Mouse (Mus musculus): ENCODE data around the gene Mamstr. TPM values are rescaled to one million over a fixed set of nuclear protein-coding genes. Genes with fewer than 3 reads are reported as not detected.

Mamstr gene
- polyA plus RNA-seq, 1 experiment = not detected

DNA sequence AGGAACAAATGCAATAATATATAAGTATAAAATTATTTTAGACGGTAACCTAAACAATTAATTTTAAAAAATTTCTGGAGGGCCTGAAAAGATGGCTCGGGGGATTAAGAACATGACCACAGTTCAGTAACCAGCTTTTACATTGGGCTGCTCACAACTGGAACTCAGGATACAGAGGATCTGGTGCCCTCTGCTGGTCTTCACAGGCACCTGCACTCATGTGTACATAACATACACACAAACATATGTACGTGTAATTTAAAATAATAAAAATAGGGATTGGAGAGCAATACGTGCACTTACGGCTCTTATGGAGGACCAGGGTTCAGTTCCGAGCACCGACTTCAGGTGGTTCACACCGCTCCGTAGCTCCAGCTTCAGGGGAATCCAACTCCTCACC, 29.1 kb downstream of the Mamstr start:
- Histone ChIP-seq H3K4me3 (replicated peaks) (no peak overlapping the region), H3K9me3 (peaks cover 4% of the 10 kb centered on the region), H3K4me1 (peaks cover 6% of the 10 kb centered on the region), H3K36me3 (replicated peaks; ENCODE audit: low read length) (no peaks in the 10 kb centered on the region), H3K27me3 (replicated peaks) (peaks cover 50% of the 10 kb centered on the region)
- TF ChIP-seq FLI1 (IDR thresholded peaks at IDR 0.05; ENCODE audit: low read length) (no peak), GATA1 (IDR thresholded peaks at IDR 0.05; ENCODE audit: borderline replicate concordance, low read length) (no peak)

DNA sequence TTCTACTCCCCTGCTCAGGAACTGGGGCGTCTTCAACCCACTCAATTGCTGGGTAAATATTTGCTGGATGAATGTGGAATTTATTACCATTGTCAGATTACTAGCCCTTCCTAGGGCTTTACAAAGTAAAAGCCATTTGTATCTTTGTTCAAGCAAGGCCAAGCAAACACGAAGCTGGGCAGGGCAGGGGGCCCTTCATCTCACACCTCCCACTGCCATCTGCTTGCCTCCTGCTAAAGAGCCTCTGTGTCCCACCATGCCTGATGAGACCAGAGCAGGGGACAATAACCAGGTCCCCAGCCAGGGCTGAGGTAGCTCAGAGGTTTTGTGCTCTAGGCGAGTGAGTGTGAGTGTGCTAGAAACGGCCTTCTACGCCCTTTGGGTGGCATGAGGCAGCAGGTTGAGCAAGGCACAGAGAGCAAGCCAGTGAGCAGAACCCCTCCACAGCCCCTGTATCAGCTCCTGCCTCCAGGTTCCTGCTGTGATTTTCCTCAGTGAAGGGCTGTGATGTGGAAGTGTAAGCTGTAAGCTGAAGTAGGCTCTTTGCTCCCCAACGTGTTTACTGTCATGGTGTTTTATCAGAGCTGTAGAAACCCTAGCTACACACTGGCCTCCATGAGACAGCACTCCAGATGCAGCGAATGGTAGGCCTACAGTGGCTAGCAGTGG, 38.0 kb downstream of the Mamstr start:
- Histone ChIP-seq H3K9me3 (no peaks in the 10 kb centered on the region), H3K27me3 (replicated peaks) (peaks cover 50% of the 10 kb centered on the region), H3K4me3 (replicated peaks) (peak overlapping the region; percentile 66), H3K36me3 (replicated peaks; ENCODE audit: low read length) (no peaks in the 10 kb centered on the region), H3K4me1 (peaks cover 61% of the 10 kb centered on the region)
- TF ChIP-seq FLI1 (IDR thresholded peaks at IDR 0.05; ENCODE audit: low read length) (no peak), GATA1 (IDR thresholded peaks at IDR 0.05; ENCODE audit: borderline replicate concordance, low read length) (no peak)

DNA sequence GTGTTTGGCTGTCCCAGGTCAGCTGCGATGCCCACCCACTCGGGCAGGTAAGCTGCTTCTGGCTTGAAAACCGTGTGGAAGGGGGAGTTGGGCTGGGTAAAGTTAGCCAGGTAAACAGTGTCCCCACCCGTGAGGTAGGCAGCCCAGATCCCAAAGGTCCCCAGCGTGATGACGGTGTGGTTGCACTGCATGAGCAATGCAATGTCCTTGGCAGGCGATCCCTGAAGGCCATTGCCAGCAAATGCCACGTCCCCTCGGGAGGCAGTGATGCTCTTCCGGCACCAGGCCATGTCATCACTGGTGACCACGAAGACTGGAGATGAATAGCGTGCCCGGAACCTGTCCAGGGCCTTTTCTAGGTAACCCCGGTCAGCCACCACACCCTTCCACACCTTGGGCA, 38.7 kb downstream of the Mamstr start:
- H3K36me3 ChIP-seq (replicated peaks; ENCODE audit: low read length) = no peaks in the 10 kb centered on the region
- peaks cover 69% of the 10 kb centered on the region for H3K4me1 ChIP-seq
- no peaks in the 10 kb centered on the region for H3K9me3 ChIP-seq
- H3K4me3 ChIP-seq (replicated peaks) = peak overlapping the region; percentile 66
- TF ChIP-seq FLI1 (IDR thresholded peaks at IDR 0.05; ENCODE audit: low read length) (no peak), GATA1 (IDR thresholded peaks at IDR 0.05; ENCODE audit: borderline replicate concordance, low read length) (no peak)
- peaks cover 44% of the 10 kb centered on the region for H3K27me3 ChIP-seq (replicated peaks)

DNA sequence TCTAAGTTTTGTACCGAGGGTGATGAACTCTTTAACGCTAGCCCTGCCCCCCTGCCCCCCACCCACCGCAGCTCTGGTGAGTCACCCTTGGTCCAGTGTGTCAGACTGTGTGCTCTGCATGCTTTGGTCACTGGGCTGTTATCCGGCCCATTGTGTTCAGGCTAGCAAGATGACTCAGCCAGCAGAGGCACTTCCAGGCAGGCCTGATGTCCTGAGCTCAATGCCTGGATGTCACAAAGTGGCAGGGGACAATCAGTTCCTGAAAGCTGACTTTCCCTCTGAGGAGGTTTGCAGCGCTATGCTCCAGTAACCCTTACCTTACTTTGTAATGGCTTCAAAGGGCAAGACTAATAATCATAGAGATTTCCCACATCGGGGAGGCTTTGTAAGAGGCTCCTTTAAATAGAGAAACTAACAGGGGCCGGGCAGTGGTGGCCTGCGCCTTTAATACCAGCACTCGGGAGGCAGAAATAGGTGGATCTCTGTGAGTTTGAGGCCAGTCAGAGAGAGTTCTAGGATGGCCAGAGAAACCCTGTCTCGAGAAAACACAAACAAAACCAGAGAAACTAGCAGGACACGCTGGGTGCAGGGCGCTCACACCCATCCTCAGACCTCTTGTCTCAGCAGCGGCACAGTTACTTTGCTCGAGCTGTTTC, 40.3 kb downstream of the Mamstr start:
- Histone ChIP-seq H3K36me3 (replicated peaks; ENCODE audit: low read length) (no peaks in the 10 kb centered on the region), H3K4me3 (replicated peaks) (peak overlapping the region; percentile 33), H3K27me3 (replicated peaks) (peaks cover 44% of the 10 kb centered on the region), H3K4me1 (peaks cover 75% of the 10 kb centered on the region), H3K9me3 (no peaks in the 10 kb centered on the region)
- TF ChIP-seq FLI1 (IDR thresholded peaks at IDR 0.05; ENCODE audit: low read length) = no peak
- no peak for TF ChIP-seq GATA1 (IDR thresholded peaks at IDR 0.05; ENCODE audit: borderline replicate concordance, low read length)

DNA sequence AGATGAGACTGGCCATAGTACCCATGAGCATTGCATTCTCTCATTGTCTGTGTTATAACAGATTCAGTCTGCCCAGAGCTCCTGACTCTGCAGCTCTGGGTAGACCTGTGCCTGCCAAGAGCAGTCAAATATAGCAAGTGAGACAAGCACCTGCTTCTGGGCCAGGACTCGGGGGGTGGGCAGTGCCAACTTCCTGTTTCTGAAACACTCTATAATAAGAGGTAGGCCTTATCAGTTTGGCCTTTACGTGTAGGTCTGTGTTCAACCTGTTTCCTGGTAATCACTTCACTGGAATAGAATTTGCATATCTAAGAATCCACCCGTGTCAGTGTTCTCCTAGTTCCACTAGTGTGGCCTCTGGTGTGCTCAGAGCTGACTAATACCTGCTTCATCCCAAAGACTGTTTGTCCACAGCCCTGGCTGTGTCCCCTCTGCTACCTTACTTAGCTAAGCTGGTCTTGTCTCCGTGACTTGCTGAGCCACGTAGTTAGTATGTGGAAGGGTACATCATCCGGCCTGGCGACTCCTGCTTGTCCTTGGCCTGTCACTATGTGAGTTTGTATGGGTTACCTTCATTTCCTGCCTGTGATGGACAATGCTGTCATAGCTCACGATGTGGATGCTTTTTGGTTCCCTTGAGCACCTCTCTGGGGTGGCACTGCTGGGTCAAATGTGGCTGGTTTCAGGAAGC, 41.4 kb downstream of the Mamstr start:
- Histone ChIP-seq H3K9me3 (no peaks in the 10 kb centered on the region), H3K36me3 (replicated peaks; ENCODE audit: low read length) (no peaks in the 10 kb centered on the region), H3K4me3 (replicated peaks) (peak overlapping the region; percentile 39), H3K4me1 (peaks cover 83% of the 10 kb centered on the region), H3K27me3 (replicated peaks) (peaks cover 41% of the 10 kb centered on the region)
- TF ChIP-seq FLI1 (IDR thresholded peaks at IDR 0.05; ENCODE audit: low read length) = no peak
- TF ChIP-seq GATA1 (IDR thresholded peaks at IDR 0.05; ENCODE audit: borderline replicate concordance, low read length) = no peak

DNA sequence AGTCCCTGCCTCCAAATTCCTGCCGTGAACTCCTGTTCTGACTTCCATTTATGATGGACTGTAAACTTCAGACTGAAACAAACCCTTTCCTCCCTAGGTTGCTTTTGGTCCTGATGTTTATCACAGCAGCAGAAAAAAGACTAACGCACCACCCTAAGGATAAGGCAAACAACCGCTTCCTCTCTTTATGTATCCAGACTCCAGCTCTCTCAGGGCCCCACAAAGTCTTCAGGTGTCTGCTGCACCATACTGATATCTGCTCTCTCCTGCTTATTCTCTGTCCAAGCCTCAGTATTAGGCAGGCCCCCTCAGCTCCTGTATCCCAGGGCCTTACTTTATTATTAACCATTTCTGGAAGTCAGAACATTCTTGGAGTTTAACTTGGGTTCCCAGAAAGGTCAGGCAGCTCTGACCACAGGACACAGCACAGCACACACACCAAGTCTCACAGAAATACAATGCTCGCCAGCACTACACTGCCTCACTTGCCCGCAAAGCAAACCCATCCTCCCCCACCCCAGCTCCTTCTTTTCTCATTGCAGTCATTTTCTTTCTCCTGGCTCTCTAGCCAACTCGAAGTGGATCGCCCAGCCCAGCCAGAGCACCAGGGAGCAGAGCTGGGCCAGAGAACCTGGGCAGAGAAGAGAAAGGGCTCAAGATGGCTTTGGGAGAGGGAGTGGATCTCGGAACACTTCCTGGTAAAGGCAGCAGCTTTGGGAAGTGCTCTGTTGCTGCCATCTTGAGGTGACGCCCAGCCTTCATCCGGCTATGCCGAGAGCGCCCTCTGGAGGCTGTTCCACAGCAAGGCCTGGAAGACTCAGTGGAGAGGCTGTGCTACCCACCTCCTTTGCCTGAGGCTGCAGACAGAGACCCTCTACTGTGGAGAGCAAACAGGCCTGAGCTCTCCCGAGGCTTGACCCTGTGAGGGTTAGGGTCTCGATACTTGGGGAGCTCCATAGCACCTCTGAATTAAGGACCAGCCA, 42.7 kb downstream of the Mamstr start:
- H3K27me3 ChIP-seq (replicated peaks) = peaks cover 35% of the 10 kb centered on the region
- peak overlapping the region; percentile 82 for H3K4me3 ChIP-seq (replicated peaks)
- peaks cover 88% of the 10 kb centered on the region for H3K4me1 ChIP-seq
- no peaks in the 10 kb centered on the region for H3K9me3 ChIP-seq
- TF ChIP-seq FLI1 (IDR thresholded peaks at IDR 0.05; ENCODE audit: low read length) (no peak), GATA1 (IDR thresholded peaks at IDR 0.05; ENCODE audit: borderline replicate concordance, low read length) (no peak)
- H3K36me3 ChIP-seq (replicated peaks; ENCODE audit: low read length) = no peaks in the 10 kb centered on the region

DNA sequence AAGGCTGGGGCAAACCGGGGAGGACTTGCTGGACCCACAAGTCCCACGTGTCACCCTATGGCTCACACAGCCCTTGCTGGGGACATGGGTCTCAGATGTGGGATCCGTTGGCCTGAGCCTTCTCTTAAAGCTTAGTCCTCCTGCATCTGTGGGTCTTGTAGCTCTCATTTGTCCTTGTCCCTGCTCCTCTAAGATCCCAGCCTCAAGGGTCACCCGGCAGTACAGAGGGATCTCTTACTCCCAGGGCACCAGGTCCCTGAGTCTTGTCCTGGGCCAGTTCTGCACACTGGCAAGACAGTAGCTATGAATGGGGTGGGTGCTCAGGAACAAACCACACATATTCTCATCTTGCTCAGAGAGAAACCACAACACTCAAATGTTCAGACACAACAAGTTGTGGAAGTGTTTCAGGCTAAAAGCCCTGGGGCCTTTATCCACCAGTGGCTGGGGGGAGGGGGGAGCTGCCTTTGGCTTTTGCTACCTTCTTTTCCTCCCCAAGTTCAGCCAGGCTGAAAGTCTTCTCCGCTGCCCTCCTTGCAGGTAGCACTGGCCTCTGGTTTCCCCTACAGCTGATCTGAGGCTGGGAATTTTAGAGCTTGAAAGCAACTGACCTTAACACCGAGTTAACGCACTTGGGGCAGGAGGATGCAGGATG, 43.7 kb downstream of the Mamstr start, which contains the start of gene Ntn5:
Ntn5 (plus strand) TSS at position 627 of the 655 bp plus-strand sequence.
- Histone ChIP-seq H3K4me3 (replicated peaks) (no peak within 1 kb of the TSS), H3K9me3 (no peaks in the 10 kb centered on the region), H3K27me3 (replicated peaks) (peaks cover 25% of the 10 kb centered on the region), H3K36me3 (replicated peaks; ENCODE audit: low read length) (no peaks in the 10 kb centered on the region), H3K4me1 (peaks cover 82% of the 10 kb centered on the region)
- TF ChIP-seq GATA1 (IDR thresholded peaks at IDR 0.05; ENCODE audit: borderline replicate concordance, low read length) (no peak), FLI1 (IDR thresholded peaks at IDR 0.05; ENCODE audit: low read length) (no peak)

DNA sequence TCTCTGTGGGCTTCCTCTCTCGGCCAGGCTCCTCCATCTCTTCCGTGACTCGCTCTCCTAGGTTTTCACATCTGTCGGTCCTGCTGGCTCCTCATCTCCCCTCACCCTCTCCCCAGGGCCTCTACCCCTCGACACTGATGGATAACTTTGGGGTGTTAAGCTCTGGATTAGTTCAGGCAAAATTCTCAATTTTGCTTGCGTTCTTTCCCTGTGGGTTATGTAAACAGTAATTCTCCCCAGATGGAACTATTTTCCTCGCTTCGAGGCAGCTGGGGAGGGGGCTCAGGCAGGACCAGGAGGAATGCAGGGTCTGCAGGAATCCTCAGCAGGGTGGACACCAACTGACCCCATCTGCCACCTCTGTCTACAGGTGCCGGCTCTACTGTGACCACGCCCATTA, 46.0 kb downstream of the Mamstr start:
- no peak overlapping the region for H3K4me3 ChIP-seq (replicated peaks)
- peaks cover 31% of the 10 kb centered on the region for H3K27me3 ChIP-seq (replicated peaks)
- TF ChIP-seq FLI1 (IDR thresholded peaks at IDR 0.05; ENCODE audit: low read length) (no peak), GATA1 (IDR thresholded peaks at IDR 0.05; ENCODE audit: borderline replicate concordance, low read length) (no peak)
- H3K36me3 ChIP-seq (replicated peaks; ENCODE audit: low read length) = no peaks in the 10 kb centered on the region
- H3K4me1 ChIP-seq = peaks cover 80% of the 10 kb centered on the region
- no peaks in the 10 kb centered on the region for H3K9me3 ChIP-seq

DNA sequence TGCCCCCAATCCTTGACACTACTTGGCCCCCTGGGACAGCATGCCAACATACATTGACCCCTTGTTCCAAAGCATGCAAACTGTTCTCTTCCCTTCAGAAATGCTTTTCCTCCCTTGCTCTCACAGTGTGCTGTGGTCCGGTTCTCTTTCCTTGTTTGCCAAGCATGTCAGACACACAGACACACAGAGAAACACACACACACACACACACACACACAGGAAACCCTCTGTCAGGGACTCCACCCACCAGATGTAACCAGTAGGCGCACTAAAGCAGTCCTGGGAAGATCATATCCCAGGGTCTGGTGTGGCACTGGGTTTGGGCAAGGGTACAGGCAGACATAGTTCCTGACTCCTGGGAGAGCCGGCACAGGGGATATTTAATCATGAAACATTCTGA, 47.1 kb downstream of the Mamstr start:
- Histone ChIP-seq H3K9me3 (no peaks in the 10 kb centered on the region), H3K4me3 (replicated peaks) (peak overlapping the region; percentile 18), H3K36me3 (replicated peaks; ENCODE audit: low read length) (no peaks in the 10 kb centered on the region), H3K4me1 (peaks cover 69% of the 10 kb centered on the region), H3K27me3 (replicated peaks) (peaks cover 38% of the 10 kb centered on the region)
- TF ChIP-seq GATA1 (IDR thresholded peaks at IDR 0.05; ENCODE audit: borderline replicate concordance, low read length) = no peak
- no peak for TF ChIP-seq FLI1 (IDR thresholded peaks at IDR 0.05; ENCODE audit: low read length)
